Mouse (Mus musculus): ENCODE results near the gene Mfsd7a. TPM values are rescaled to one million over a fixed set of nuclear protein-coding genes. Genes with fewer than 3 reads are reported as not detected.
"Not testable (repeated sequence)": the region's sequence is repeated elsewhere in the genome, so short reads cannot be mapped to it uniquely, and the experiment has no call there.

Gene Mfsd7a
- 3.7 and 3.8 TPM in 2 replicates for polyA plus RNA-seq (2012; rRNA removed)

- Histone ChIP-seq H3K27me3 (ENCODE audit: control insufficient read depth, insufficient read depth, low read length) (no peaks in the 10 kb centered on the region), H3K27ac (ENCODE audit: insufficient read depth, low read length) (no peak within 1 kb of the TSS), H3K4me3 (ENCODE audit: extremely low read depth, insufficient read depth, insufficient read length) (peak within 1 kb of the TSS; percentile 10; the same call in 1 of the 2 replicates), H3K4me1 (ENCODE audit: control insufficient read depth, insufficient read depth, insufficient read length) (no peaks in the 10 kb centered on the region), H3K36me3 (ENCODE audit: control insufficient read depth, insufficient read depth, low read length) (no peaks in the 10 kb centered on the region)
- no peak for TF ChIP-seq POLR2A (IDR thresholded peaks at IDR 0.05; ENCODE audit: low read depth, low read length)
- TF ChIP-seq CTCF (IDR thresholded peaks at IDR 0.05; ENCODE audit: extremely low read depth, insufficient read depth, insufficient read length, insufficient replicate concordance) = no peak
- no peak for DNase-seq (ENCODE audit: low read depth in 1 of 2, low spot score in 2 of 2)
- 27% methylated on average over 24 of the region's 24 CpGs for WGBS
These were observed at the start of gene Mfsd7a for GRCm38 (mm10) chr5:108448785-108449668. Gene Mfsd7a (minus strand): TSS chr5:108448891.

- H3K4me3 ChIP-seq (ENCODE audit: extremely low read depth, insufficient read depth, insufficient read length); H3K4me1 ChIP-seq (ENCODE audit: control insufficient read depth, insufficient read depth, insufficient read length); H3K27me3 ChIP-seq (ENCODE audit: control insufficient read depth, insufficient read depth, low read length); H3K27ac ChIP-seq (ENCODE audit: insufficient read depth, low read length); DNase-seq (ENCODE audit: low read depth in 1 of 2, low spot score in 2 of 2): not testable (repeated sequence)
- H3K36me3 ChIP-seq (ENCODE audit: control insufficient read depth, insufficient read depth, low read length) = peaks cover 18% of the 10 kb centered on the region
- 95% methylated on average over 5 of the region's 5 CpGs for WGBS
These were observed 37.5 kb upstream of the Mfsd7a start for GRCm38 (mm10) chr5:108486148-108486547.

- Histone ChIP-seq H3K36me3 (ENCODE audit: control insufficient read depth, insufficient read depth, low read length) (peaks cover 18% of the 10 kb centered on the region), H3K4me3 (ENCODE audit: extremely low read depth, insufficient read depth, insufficient read length) (no peak overlapping the region), H3K27me3 (ENCODE audit: control insufficient read depth, insufficient read depth, low read length) (no peaks in the 10 kb centered on the region), H3K4me1 (ENCODE audit: control insufficient read depth, insufficient read depth, insufficient read length) (no peaks in the 10 kb centered on the region), H3K27ac (ENCODE audit: insufficient read depth, low read length) (no peak overlapping the region)
- 100% methylated on average over 2 of the region's 2 CpGs for WGBS
- peak; percentile 28 to 49 for DNase-seq (ENCODE audit: low read depth in 1 of 2, low spot score in 2 of 2)
- TF ChIP-seq CTCF (IDR thresholded peaks at IDR 0.05; ENCODE audit: extremely low read depth, insufficient read depth, insufficient read length, insufficient replicate concordance) (peak; percentile 35; the same call in 1 of the 2 replicates), POLR2A (IDR thresholded peaks at IDR 0.05; ENCODE audit: low read depth, low read length) (no peak)
These were observed 36.5 kb upstream of the Mfsd7a start for GRCm38 (mm10) chr5:108485239-108485638.

GRCm38 (mm10) chr5:108483006-108483405 is 34.3 kb upstream of the Mfsd7a start:
- Histone ChIP-seq H3K4me3 (ENCODE audit: extremely low read depth, insufficient read depth, insufficient read length) (no peak overlapping the region), H3K27ac (ENCODE audit: insufficient read depth, low read length) (no peak overlapping the region), H3K36me3 (ENCODE audit: control insufficient read depth, insufficient read depth, low read length) (peaks cover 13% of the 10 kb centered on the region), H3K27me3 (ENCODE audit: control insufficient read depth, insufficient read depth, low read length) (no peaks in the 10 kb centered on the region), H3K4me1 (ENCODE audit: control insufficient read depth, insufficient read depth, insufficient read length) (no peaks in the 10 kb centered on the region)
- no peak for TF ChIP-seq CTCF (IDR thresholded peaks at IDR 0.05; ENCODE audit: extremely low read depth, insufficient read depth, insufficient read length, insufficient replicate concordance)
- no peak for TF ChIP-seq POLR2A (IDR thresholded peaks at IDR 0.05; ENCODE audit: low read depth, low read length)
- DNase-seq (ENCODE audit: low read depth in 1 of 2, low spot score in 2 of 2) = no peak
- WGBS = 97% methylated on average over 6 of the region's 6 CpGs

- Histone ChIP-seq H3K4me1 (ENCODE audit: control insufficient read depth, insufficient read depth, insufficient read length) (no peaks in the 10 kb centered on the region), H3K4me3 (ENCODE audit: extremely low read depth, insufficient read depth, insufficient read length) (no peak overlapping the region), H3K27ac (ENCODE audit: insufficient read depth, low read length) (no peak overlapping the region), H3K27me3 (ENCODE audit: control insufficient read depth, insufficient read depth, low read length) (no peaks in the 10 kb centered on the region), H3K36me3 (ENCODE audit: control insufficient read depth, insufficient read depth, low read length) (peaks cover 16% of the 10 kb centered on the region)
- WGBS = 92% methylated on average over 3 of the region's 3 CpGs
- no peak for DNase-seq (ENCODE audit: low read depth in 1 of 2, low spot score in 2 of 2)
- TF ChIP-seq CTCF (IDR thresholded peaks at IDR 0.05; ENCODE audit: extremely low read depth, insufficient read depth, insufficient read length, insufficient replicate concordance) (no peak), POLR2A (IDR thresholded peaks at IDR 0.05; ENCODE audit: low read depth, low read length) (no peak)
These were observed 27.3 kb upstream of the Mfsd7a start for GRCm38 (mm10) chr5:108475977-108476376.

DNA sequence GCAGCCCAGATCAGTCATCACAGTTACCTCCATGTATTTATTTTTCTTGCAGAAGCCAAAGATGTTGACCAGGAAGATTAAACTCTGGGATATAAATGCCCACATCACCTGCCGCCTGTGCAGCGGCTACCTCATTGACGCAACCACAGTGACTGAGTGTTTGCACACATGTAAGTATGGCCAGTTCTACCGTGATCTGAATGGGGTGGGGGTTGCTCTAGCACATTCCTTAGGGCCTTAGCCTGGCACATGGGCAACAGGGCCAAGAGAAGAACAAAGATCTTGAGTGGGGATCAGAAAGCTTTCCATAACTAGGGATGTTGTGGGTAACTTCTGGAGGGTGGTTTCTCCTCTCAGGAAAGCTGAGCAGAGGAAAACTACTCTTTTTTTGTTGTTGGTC is 25.0 kb upstream of the Mfsd7a start:
- Histone ChIP-seq H3K27ac (ENCODE audit: insufficient read depth, low read length) (no peak overlapping the region), H3K4me3 (ENCODE audit: extremely low read depth, insufficient read depth, insufficient read length) (no peak overlapping the region), H3K36me3 (ENCODE audit: control insufficient read depth, insufficient read depth, low read length) (peaks cover 16% of the 10 kb centered on the region), H3K27me3 (ENCODE audit: control insufficient read depth, insufficient read depth, low read length) (no peaks in the 10 kb centered on the region), H3K4me1 (ENCODE audit: control insufficient read depth, insufficient read depth, insufficient read length) (no peaks in the 10 kb centered on the region)
- no peak for DNase-seq (ENCODE audit: low read depth in 1 of 2, low spot score in 2 of 2)
- TF ChIP-seq CTCF (IDR thresholded peaks at IDR 0.05; ENCODE audit: extremely low read depth, insufficient read depth, insufficient read length, insufficient replicate concordance) (no peak), POLR2A (IDR thresholded peaks at IDR 0.05; ENCODE audit: low read depth, low read length) (no peak)
- 97% methylated on average over 4 of the region's 4 CpGs for WGBS

DNA sequence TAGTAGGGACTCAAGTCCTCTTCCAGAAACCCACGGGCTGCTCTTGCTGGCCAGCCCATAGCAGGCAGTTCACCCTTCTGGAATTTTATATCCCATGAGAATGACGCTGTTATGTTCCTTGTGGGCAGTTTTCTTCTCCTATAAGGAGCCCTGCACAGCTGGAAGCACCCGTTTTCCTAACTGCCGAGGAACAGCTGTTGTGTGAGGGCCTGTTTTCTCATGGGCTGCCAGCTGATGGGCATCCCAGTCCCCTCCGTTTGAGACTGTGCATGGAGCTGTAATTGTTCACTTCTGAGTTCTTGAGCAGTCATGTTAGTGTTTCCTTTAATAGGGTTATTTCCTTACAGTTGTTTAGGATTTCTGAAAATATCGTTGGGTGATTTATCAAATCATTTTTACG is 20.9 kb upstream of the Mfsd7a start:
- H3K4me1 ChIP-seq (ENCODE audit: control insufficient read depth, insufficient read depth, insufficient read length) = no peaks in the 10 kb centered on the region
- no peak overlapping the region for H3K27ac ChIP-seq (ENCODE audit: insufficient read depth, low read length)
- H3K27me3 ChIP-seq (ENCODE audit: control insufficient read depth, insufficient read depth, low read length) = no peaks in the 10 kb centered on the region
- TF ChIP-seq POLR2A (IDR thresholded peaks at IDR 0.05; ENCODE audit: low read depth, low read length) (no peak), CTCF (IDR thresholded peaks at IDR 0.05; ENCODE audit: extremely low read depth, insufficient read depth, insufficient read length, insufficient replicate concordance) (no peak)
- DNase-seq (ENCODE audit: low read depth in 1 of 2, low spot score in 2 of 2) = no peak
- no peak overlapping the region for H3K4me3 ChIP-seq (ENCODE audit: extremely low read depth, insufficient read depth, insufficient read length)
- 88% methylated on average over 7 of the region's 7 CpGs for WGBS
- peaks cover 2% of the 10 kb centered on the region; the same call in 1 of the 2 replicates for H3K36me3 ChIP-seq (ENCODE audit: control insufficient read depth, insufficient read depth, low read length)
